Mouse (Mus musculus) heart, embryonic 11.5 days (tissue): Measurements from ENCODE around the gene Myo3b. TPM values are rescaled to one million over a fixed set of nuclear protein-coding genes. Genes with fewer than 3 reads are reported as not detected.
A peak's percentile ranks its signal among the peaks of the same experiment; 100 is the strongest.

ENCODE experiments used
- ATAC-seq: fragments of 200-750 bp; cut with Nextera tagmentation; replicated peaks from 2 replicates; pipeline ENCODE4 v1.8.0; 2017; ENCODE audit warnings: moderate library complexity; ENCODE audit not compliant: insufficient number of reproducible peaks, low FRiP score, low TSS enrichment
- H3K27ac ChIP-seq: fragments of 300-500 bp; sonication (generic); 2 replicates; pipeline ENCODE4 v1.5.1; 2014; ENCODE audit warnings: mild to moderate bottlenecking, low read depth, low read length
- H3K27me3 ChIP-seq: fragments of 300-500 bp; sonication (generic); 2 replicates; pipeline ENCODE4 v1.6.1; 2014; ENCODE audit warnings: mild to moderate bottlenecking, low read length, mixed read lengths; ENCODE audit not compliant: control insufficient read depth, insufficient read depth
- H3K36me3 ChIP-seq: fragments of 300-500 bp; sonication (generic); 2 replicates; pipeline ENCODE4 v1.6.1; 2014; ENCODE audit warnings: mild to moderate bottlenecking, low read length, moderate library complexity, mixed read lengths; ENCODE audit not compliant: control insufficient read depth, insufficient read depth
- H3K4me1 ChIP-seq: fragments of 300-500 bp; sonication (generic); 2 replicates; pipeline ENCODE4 v1.6.1; 2014; ENCODE audit warnings: low read length; ENCODE audit not compliant: control insufficient read depth, insufficient read depth
- H3K4me2 ChIP-seq: fragments of 300-500 bp; sonication (generic); 2 replicates; pipeline ENCODE4 v1.6.1; 2014; ENCODE audit warnings: mild to moderate bottlenecking, moderate library complexity
- H3K4me3 ChIP-seq: fragments of 300-500 bp; sonication (generic); 2 replicates; pipeline ENCODE4 v1.5.1; 2014; ENCODE audit warnings: low read depth, low read length
- H3K9ac ChIP-seq: fragments of 300-500 bp; sonication (generic); 2 replicates; pipeline ENCODE4 v1.6.1; 2014; ENCODE audit warnings: mild to moderate bottlenecking, low read depth, low read length, moderate library complexity
- H3K9me3 ChIP-seq: fragments of 300-500 bp; sonication (generic); replicated peaks from 2 replicates; pipeline ENCODE4 v1.6.1; 2016; ENCODE audit warnings: low read length; ENCODE audit not compliant: control insufficient read depth
- WGBS: fragments of 180-500 bp; shearing (Covaris S2); extraction: QIAGEN DNeasy Blood & Tissue Kit; methylation state at CpG from one replicate; pipeline ENCODE4 v1.1.7; 2014; ENCODE audit not compliant: insufficient replicate concordance; 5-methylcytosine and 5-hydroxymethylcytosine counted together
- polyA plus RNA-seq: library from polyadenylated mRNA; unstranded; fragments of >200 nt; fragmentation: Nextera tagmentation; extraction: Ambion mirVana; gene quantifications from 2 replicates; pipeline ENCODE4 v1.2.1, GENCODE M21; 2014

Gene Myo3b
- polyA plus RNA-seq, 1 experiment from 2014 or later, result 0.30 TPM

DNA sequence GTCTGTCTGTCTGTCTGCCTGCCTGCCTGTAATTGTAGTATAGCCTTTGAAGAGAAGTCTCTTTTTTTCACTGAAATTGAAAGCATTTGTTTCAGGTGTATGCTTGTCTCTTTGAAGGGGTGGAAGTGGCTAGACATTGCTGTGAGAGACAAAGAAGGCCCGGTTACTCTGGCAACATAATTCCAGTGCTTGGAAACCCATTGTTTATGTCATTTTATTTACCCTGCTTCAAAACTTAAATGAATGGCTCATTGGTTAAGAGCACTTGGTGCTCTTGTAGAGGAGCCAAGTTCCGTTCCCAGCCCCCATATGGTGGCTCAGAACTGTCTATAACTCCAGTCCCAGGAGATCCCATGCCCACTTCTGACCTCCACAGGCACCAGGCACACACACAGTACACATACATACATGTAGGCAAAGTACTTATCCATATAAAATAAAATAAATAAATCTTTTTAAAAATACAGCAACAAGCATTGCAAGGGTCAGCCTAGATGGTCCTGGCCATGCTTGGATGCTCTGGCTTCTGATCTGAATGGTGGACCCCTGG, 221.8 kb downstream of the Myo3b start:
- no peaks in the 10 kb centered on the region for H3K36me3 ChIP-seq
- 84% methylated on average over 2 of the region's 2 CpGs for WGBS
- no peak overlapping the region for H3K27ac ChIP-seq
- no peak overlapping the region for H3K4me3 ChIP-seq
- 0 out of 2 replicates have a peak, but pooled peaks cover 3% of the 10 kb centered on the region for H3K27me3 ChIP-seq
- no peaks in the 10 kb centered on the region for H3K9me3 ChIP-seq
- ATAC-seq, result no peak
- no peak overlapping the region for H3K9ac ChIP-seq
- no peak overlapping the region for H3K4me2 ChIP-seq
- peaks cover 3% of the 10 kb centered on the region; the same call in 1 of the 2 replicates for H3K4me1 ChIP-seq

DNA sequence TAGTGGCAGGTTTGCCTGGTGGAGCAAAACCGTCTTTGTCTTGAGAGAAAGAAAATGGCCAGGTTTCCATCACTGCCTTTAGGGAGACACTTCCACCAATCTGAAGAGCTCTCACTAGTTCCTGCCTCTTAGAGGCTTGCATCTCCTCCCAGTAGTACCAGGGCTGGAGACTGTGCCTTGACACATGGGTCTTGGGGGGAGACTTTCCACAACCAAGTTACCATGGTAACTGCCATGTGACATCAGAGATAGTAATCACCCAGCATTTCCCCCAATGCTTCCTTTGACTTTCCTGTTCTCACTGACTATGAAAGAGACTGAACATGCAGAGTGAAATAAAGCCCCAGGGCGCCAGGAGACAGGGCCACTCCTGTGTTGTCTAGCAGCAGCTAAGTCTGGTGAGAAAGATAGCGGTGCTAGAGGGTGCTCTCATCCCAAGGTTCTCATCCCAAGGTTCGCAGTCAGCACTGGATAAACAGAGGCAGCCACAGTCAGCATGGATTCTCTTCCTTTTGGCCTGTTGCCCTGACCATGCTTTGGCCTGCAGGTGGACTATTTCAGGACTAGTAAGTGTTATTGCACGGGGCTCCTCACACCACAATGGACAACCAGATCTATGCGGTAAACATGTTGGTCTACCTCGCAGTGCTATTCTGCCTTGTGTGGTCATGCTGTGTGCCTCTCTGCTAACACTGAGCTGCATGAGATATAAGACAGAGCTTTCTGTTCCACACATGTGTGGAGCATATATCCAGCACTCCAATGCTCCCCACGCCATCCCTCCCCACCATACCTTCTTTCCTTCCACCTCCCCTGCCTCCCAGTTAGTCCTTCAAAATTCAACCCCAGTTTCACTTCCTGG, 223.0 kb downstream of the Myo3b start:
- Histone ChIP-seq H3K4me3 (no peak overlapping the region), H3K9me3 (no peaks in the 10 kb centered on the region), H3K27ac (peak overlapping the region; percentile 42; the same call in 1 of the 2 replicates), H3K4me2 (no peak overlapping the region), H3K27me3 (0 out of 2 replicates have a peak, but pooled peaks cover 3% of the 10 kb centered on the region), H3K9ac (peak overlapping the region; percentile 39; the same call in 1 of the 2 replicates), H3K4me1 (peaks cover 3% of the 10 kb centered on the region; the same call in 1 of the 2 replicates), H3K36me3 (no peaks in the 10 kb centered on the region)
- 60% methylated on average over 8 of the region's 8 CpGs for WGBS
- ATAC-seq, result peak; percentile 49; the same call in 1 of the 2 replicates

DNA sequence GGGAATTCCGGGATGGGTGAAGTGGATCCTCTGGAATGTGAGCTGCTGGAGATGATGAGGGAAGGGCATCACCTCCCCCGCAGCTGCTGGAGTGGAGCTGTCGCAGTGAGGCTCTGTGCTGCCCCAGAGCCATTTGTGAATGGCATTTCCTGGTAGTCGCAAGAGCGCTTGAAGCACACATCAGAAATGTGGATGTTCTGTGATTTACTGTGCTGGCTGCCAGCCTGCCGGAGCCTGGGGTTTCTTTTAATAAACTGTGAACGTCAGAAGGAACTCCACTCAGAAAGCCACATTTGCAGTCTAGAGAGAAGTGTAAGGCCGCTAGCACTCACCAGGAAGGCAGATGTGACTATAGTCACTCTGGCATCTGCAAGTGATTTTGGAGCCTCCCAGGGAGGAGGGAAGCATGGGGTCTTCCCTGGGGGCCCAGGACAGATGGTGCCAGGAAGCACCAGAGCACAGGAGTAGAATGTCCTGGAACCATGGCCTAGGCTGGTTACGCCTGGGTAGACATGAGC, 223.7 kb downstream of the Myo3b start:
- peak overlapping the region; percentile 42 for H3K27ac ChIP-seq
- H3K4me2 ChIP-seq, result peak overlapping the region; percentile 24; the same call in 1 of the 2 replicates
- H3K9me3 ChIP-seq, result no peaks in the 10 kb centered on the region
- peaks cover 3% of the 10 kb centered on the region; the same call in 1 of the 2 replicates for H3K4me1 ChIP-seq
- ATAC-seq, result no peak
- no peak overlapping the region for H3K4me3 ChIP-seq
- WGBS, result 18% methylated on average over 9 of the region's 9 CpGs
- H3K27me3 ChIP-seq, result 0 out of 2 replicates have a peak, but pooled peaks cover 3% of the 10 kb centered on the region
- peak overlapping the region; percentile 39; the same call in 1 of the 2 replicates for H3K9ac ChIP-seq
- no peaks in the 10 kb centered on the region for H3K36me3 ChIP-seq

DNA sequence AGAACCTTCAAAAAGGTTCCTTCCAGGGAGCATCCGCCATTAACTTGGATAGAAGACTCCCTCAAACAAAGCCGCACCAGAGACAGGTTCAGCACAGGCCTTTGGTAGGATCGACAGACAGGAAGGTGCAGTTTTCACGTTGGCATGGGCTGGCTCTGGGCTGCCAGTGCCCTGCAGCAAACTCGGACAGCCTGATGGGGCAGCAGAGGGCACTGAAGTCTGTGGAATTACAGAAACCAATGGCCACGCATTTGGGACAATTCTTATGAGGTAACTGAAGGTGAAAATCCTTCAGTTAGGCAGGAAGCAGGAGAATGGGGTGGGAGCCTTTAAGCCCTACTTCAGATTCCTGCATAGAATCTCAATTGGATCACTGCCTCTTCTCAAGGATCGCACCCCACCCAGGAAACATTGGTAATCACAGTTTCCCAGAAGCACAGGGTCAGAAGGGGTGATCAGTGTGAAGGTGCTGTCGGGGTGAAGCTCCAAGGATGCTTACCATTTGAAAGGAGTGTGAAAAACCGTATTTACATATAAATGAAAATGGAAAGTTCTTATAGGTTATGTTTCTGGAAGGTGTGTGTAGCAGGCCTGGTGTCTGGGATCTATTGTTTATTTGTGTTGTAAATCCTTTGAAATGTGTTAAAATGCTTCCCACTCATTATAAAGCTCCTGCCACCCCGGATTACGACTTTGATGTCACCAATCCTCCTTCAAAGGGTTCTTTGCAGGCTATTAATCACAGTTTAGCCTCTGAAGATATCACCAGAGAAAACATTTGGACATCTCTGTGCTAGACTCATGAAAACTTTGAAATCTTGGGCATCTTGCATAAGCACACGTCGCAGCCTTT, 239.7 kb downstream of the Myo3b start:
- Histone ChIP-seq H3K4me3 (no peak overlapping the region), H3K9me3 (no peaks in the 10 kb centered on the region), H3K27ac (no peak overlapping the region), H3K27me3 (peaks cover 4% of the 10 kb centered on the region; the same call in 1 of the 2 replicates), H3K36me3 (no peaks in the 10 kb centered on the region), H3K4me1 (no peaks in the 10 kb centered on the region), H3K9ac (no peak overlapping the region), H3K4me2 (no peak overlapping the region)
- no peak for ATAC-seq
- 22% methylated on average over 13 of the region's 13 CpGs for WGBS

DNA sequence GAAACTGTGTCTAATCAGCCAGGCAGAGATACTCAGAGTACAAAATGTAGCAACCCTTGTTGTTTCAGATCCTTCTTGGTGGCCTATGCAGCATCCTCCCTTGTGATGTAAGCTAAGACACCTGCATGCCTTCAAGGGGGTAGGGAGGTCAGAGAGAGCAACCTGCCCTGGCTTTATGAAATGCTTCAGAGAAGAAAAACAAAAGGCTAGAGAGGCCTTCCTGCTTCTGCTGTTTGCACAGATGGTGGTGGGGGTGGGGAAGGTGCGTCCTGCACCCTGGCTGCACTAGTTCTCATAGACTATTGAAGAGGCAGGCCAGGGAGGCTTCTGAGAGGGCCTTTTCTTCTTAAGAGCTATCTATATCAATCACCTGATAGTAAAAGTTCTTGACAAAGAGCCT, 245.2 kb downstream of the Myo3b start:
- Histone ChIP-seq H3K9me3 (no peaks in the 10 kb centered on the region), H3K4me3 (no peak overlapping the region), H3K27ac (no peak overlapping the region), H3K4me1 (no peaks in the 10 kb centered on the region), H3K9ac (no peak overlapping the region), H3K36me3 (no peaks in the 10 kb centered on the region), H3K27me3 (0 out of 2 replicates have a peak, but pooled peaks cover 2% of the 10 kb centered on the region), H3K4me2 (no peak overlapping the region)
- ATAC-seq, result no peak
- 42% methylated on average over 1 of the region's 1 CpGs for WGBS

DNA sequence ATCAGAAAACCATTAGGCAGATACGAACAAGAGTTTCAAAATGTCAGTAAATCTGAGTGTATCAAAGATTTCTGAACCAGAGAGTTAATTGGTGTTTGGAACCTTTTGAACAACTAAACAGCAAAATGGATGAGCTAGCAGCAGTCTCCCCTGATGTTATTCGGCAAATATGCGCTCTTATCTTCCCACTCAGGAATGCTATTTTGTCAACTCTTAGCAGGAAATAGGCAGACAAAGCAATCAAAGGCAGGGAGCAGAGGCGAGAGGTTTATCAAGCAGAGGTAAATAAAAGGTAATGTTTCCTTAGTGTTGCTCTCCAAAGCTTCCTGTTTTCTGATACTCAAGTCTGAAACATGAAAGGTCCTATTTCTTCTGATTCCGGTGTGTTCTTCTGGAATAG, 252.1 kb downstream of the Myo3b start:
- Histone ChIP-seq H3K4me1 (peaks cover 17% of the 10 kb centered on the region), H3K36me3 (no peaks in the 10 kb centered on the region), H3K4me3 (no peak overlapping the region), H3K9me3 (no peaks in the 10 kb centered on the region), H3K9ac (no peak overlapping the region), H3K27me3 (no peaks in the 10 kb centered on the region), H3K27ac (peak overlapping the region; percentile 3; the same call in 1 of the 2 replicates), H3K4me2 (peak overlapping the region; percentile 34; the same call in 1 of the 2 replicates)
- WGBS, result 16% methylated on average over 5 of the region's 5 CpGs
- no peak for ATAC-seq

DNA sequence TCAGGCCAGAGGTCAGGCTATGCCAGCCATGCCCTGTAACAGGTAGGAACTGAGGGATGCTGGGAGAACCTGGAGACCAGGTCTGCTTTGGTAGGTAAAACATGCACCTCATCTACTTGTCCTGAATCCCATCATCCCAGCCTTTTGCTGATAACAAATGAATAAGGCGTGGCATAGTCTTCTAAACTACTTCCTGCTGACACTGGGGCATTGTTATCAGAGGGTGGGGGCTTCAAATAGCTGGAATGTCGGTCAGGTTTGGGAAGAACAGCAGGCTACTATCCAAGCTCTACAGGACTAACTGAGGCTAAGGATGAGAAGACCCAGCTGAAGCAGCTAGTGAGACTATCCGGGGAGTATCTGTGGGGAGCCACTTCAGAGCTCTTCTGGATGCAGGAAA, 253.8 kb downstream of the Myo3b start:
- Histone ChIP-seq H3K4me1 (peaks cover 17% of the 10 kb centered on the region), H3K27me3 (no peaks in the 10 kb centered on the region), H3K9me3 (no peaks in the 10 kb centered on the region), H3K4me2 (no peak overlapping the region), H3K27ac (no peak overlapping the region), H3K9ac (no peak overlapping the region), H3K36me3 (no peaks in the 10 kb centered on the region), H3K4me3 (no peak overlapping the region)
- 29% methylated on average over 3 of the region's 3 CpGs for WGBS
- ATAC-seq, result no peak

DNA sequence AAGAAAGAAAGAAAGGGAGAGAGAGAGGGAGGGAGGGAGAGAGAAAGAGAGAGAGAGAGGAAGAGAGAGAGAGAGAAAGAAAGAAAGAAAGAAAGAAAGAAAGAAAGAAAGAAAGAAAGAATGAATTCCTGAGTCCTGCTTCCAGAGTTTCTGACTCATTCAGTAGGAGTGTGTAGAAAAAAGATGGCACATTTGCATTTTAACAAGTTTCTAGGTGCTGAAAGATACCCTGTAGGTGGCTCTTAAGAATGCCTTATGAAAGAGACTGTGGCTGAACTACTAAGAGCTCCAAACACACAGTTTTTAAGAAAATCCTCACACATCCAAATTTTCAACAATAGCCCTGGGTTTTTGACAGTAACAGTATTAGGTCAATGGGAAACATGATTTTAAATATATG, 264.0 kb downstream of the Myo3b start:
- H3K4me2 ChIP-seq, result no peak overlapping the region
- no peak overlapping the region for H3K4me3 ChIP-seq
- no peaks in the 10 kb centered on the region for H3K36me3 ChIP-seq
- no peak overlapping the region for H3K9ac ChIP-seq
- H3K27me3 ChIP-seq, result no peaks in the 10 kb centered on the region
- H3K9me3 ChIP-seq, result no peaks in the 10 kb centered on the region
- 0 out of 2 replicates have a peak, but pooled peaks cover 3% of the 10 kb centered on the region for H3K4me1 ChIP-seq
- ATAC-seq, result no peak
- H3K27ac ChIP-seq, result no peak overlapping the region
